Mouse (Mus musculus) lung, postnatal 0 days (tissue): Measurements from ENCODE around the gene Parn.

Experiments
- CTCF ChIP-seq: IDR thresholded peaks from 2 replicates; pipeline ENCODE4 v1.5.1; 2016; ENCODE audit warnings: antibody characterized with exemption, mild to moderate bottlenecking
- EP300 ChIP-seq: IDR thresholded peaks from 2 replicates; pipeline ENCODE4 v1.6.1; 2016; ENCODE audit warnings: antibody characterized with exemption, mild to moderate bottlenecking, control low read depth

- TF ChIP-seq EP300 (no peak), CTCF (no peak)
Observed at GRCm38 (mm10) chr16:13672386-13672898, 4.5 kb upstream of the Parn start.
